Mouse (Mus musculus) MEL-GATA-1-ER (cell line): ENCODE results near the gene Ddx39.

ENCODE experiments used
- DNase-seq: peaks from one replicate; pipeline ENCODE4 v3.0.0-alpha.2; 2012; ENCODE audit warnings: low read depth; ENCODE audit errors: extremely low read depth

The Ddx39 gene

GRCm38 (mm10) chr8:83715031-83715690 lies at the start of gene Ddx39:
Gene Ddx39, plus strand, starts transcription at chr8:83715177.
- peak; percentile 99 for DNase-seq

GRCm38 (mm10) chr8:83665969-83666865 lies 48.8 kb upstream of the Ddx39 start, which contains the start of gene Ptger1:
Gene Ptger1, plus strand, starts transcription at chr8:83666678.
- no peak for DNase-seq

GRCm38 (mm10) chr8:83666866-83667234 lies 48.1 kb upstream of the Ddx39 start:
- DNase-seq: no peak

- no peak for DNase-seq
These were observed 47.5 kb upstream of the Ddx39 start for GRCm38 (mm10) chr8:83667526-83667925.

- no peak for DNase-seq
These were observed 46.7 kb upstream of the Ddx39 start for GRCm38 (mm10) chr8:83668010-83668916.

GRCm38 (mm10) chr8:83669013-83669412 lies 46.0 kb upstream of the Ddx39 start:
- DNase-seq: no peak

- DNase-seq: no peak
These were observed 42.0 kb upstream of the Ddx39 start for GRCm38 (mm10) chr8:83672936-83673335.

- no peak for DNase-seq
These were observed 40.5 kb upstream of the Ddx39 start for GRCm38 (mm10) chr8:83674497-83674896.

GRCm38 (mm10) chr8:83679866-83680265 lies 35.1 kb upstream of the Ddx39 start:
- no peak for DNase-seq

- DNase-seq: no peak
These were observed 34.4 kb upstream of the Ddx39 start for GRCm38 (mm10) chr8:83680603-83681002.

- no peak for DNase-seq
These were observed 33.9 kb upstream of the Ddx39 start for GRCm38 (mm10) chr8:83681099-83681498.

GRCm38 (mm10) chr8:83684517-83684916 lies 30.5 kb upstream of the Ddx39 start:
- no peak for DNase-seq

- no peak for DNase-seq
These were observed 25.7 kb upstream of the Ddx39 start for GRCm38 (mm10) chr8:83689264-83689663.

- peak; percentile 49 for DNase-seq
These were observed 21.3 kb upstream of the Ddx39 start for GRCm38 (mm10) chr8:83693609-83694236.

GRCm38 (mm10) chr8:83694369-83695160 lies 20.4 kb upstream of the Ddx39 start:
- DNase-seq: no peak

GRCm38 (mm10) chr8:83695351-83696106 lies 19.4 kb upstream of the Ddx39 start:
- no peak for DNase-seq

- no peak for DNase-seq
These were observed 17.4 kb upstream of the Ddx39 start for GRCm38 (mm10) chr8:83697374-83698220.

GRCm38 (mm10) chr8:83698291-83698660 lies 16.7 kb upstream of the Ddx39 start:
- peak; percentile 72 for DNase-seq
